Mouse (Mus musculus): Measurements from ENCODE around the gene Polg.

The Polg gene

GRCm38 (mm10) chr7:79465461-79466044 is 609 bp downstream of the Polg start:
- DNase-seq (ENCODE audit: low spot score), result peak; percentile 22

GRCm38 (mm10) chr7:79464776-79465420 is 1.3 kb downstream of the Polg start:
- peak; percentile 8 for DNase-seq (ENCODE audit: low spot score)

DNA sequence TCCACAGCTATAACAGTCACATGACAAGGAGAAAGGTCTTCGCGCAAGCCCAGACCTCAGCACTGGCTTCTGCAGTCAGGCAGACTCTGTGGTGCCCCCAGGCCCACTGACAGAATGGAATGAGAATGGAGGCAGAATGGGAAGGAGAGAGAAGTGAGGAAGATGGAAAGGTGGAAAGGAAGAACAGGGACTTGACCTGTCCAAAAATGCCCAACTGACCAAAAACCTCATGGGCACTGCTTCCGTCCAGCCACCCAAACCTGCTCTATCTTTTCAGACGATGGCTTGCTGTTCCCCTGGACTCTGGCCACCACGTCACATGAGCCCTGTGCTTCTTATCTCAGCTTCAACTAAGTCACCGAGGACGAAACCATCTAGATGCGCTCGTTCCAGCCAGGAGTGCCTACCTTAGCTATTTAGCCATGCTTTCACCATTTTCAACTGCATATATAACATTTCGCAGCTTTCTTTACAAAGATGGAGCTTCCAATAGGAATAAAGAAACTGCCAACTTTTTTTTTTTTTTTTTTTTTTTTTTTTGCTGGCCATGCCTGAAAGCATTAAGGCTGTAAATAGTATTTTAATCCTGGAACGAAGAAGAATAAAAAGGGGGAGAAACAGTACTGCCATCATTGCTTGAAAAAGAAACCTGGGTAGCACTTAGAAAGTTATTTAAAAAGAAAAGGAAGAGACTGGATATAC is 2.6 kb downstream of the Polg start:
- DNase-seq (ENCODE audit: low spot score), result no peak

DNA sequence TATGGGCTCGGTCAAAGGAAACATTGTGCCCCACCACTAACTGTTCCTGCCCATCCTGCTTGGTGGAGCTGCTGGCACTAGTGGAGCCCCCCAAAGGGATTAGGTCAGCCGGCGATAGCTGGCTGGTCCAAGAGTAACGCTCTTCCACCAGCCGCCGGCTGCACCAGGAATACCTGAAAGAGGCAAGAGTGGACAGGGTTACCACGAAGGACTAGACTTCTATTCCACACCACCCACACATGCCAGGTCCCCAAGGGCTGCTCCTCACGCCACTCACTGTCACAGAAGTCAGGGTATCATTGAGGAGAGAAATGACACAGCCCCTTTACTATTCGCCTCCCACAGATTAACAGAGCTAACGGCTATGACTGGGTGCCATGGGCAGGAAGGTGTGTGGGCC is 4.4 kb downstream of the Polg start:
- no peak for DNase-seq (ENCODE audit: low spot score)

DNA sequence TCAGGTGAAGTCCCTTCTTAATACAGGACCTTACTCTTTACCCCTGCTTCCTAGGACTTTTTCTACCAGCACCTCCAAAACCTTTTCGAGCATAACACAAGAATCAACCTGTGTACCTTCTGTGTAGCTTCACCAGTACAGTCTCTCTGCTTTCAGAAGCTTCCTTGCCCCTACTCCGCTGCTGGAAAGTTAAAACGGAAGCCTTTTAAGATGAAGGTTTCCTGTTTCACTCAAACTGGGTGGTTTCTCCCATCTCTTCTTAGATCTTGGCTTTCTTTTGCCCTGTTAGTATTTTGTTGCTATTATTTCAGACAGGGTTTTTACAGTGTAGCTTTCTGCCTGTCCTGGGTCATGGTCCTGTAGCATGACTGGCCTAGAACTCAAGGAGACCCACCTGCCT is 18.7 kb downstream of the Polg start:
- no peak for DNase-seq (ENCODE audit: low spot score)

DNA sequence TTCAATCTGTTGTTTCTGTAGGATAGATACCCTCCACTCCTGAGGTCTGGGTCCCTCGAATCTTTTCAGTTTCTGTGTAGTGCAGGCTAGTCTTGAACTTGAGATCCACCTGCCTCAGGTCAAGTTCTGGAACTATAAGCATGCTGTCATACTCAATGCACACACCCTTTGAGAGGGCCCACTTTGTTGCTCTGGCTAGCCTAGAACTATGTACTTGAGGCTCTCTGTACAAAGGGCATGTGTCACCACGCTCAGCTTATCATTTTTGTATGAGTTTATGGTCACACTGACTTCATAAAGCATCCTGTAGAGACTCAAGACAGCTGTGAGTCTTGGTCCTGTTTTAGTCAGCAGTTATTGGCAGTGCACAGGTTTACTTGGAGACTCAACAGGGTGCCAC is 19.1 kb downstream of the Polg start:
- no peak for DNase-seq (ENCODE audit: low spot score)

DNA sequence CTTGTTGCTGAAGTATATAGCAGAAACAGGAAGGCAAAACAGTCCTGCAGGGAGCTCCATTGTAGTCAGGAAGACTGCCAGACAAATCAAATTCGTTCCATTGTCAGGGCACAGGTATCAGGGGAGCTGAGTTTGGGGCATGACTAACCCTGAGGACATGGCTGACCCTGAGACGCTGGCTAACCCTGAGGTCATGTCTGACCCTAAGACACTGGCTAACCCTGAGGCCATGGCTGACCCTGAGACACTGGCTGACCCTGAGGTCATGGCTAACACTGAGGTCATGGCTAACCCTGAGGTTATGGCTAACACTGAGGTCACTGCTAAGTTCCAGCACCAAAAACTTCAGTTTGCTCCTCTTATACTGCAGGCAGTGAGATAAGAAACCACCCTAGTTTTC is 26.1 kb downstream of the Polg start:
- no peak for DNase-seq (ENCODE audit: low spot score)

DNA sequence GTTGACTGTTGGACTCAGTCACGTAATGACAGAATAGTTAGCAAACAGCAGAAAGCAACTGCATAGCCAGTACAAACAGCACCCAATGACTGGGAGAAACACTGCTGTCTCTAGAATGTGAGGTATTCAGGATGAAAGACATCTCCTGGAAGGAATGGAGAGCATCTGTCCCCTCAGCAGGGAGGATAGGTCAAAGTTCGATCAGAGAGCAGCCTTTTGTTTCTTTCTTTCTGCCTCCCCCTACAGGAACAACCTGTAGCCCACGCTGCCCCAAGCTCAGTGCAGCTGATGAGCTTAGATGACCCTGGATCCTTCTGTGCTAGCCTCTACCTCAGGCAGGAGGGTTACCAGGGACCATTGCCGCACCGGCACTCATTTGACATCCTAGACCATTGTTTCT is 37.9 kb downstream of the Polg start:
- no peak for DNase-seq (ENCODE audit: low spot score)

- DNase-seq (ENCODE audit: low spot score), result no peak
Measured at GRCm38 (mm10) chr7:79425804-79426203, 40.4 kb downstream of the Polg start.

DNA sequence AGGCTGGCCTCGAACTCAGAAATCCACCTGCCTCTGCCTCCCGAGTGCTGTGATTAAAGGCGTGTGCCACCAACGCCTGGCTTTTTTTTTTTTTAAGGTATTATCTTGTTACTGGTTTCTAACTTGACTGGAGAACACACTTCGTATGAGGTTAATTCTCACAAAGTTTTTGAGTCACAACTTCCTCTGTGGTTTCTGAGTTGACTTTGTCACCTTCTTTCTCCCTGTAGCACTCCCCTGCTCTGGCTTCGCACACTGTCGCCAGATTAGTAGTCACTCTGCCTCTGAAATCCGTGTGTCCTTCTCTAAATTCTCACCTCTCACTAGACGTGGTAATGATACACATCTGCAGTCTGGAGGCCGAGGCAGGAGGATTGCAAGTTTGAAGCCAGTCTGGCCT is 43.3 kb downstream of the Polg start:
- no peak for DNase-seq (ENCODE audit: low spot score)

DNA sequence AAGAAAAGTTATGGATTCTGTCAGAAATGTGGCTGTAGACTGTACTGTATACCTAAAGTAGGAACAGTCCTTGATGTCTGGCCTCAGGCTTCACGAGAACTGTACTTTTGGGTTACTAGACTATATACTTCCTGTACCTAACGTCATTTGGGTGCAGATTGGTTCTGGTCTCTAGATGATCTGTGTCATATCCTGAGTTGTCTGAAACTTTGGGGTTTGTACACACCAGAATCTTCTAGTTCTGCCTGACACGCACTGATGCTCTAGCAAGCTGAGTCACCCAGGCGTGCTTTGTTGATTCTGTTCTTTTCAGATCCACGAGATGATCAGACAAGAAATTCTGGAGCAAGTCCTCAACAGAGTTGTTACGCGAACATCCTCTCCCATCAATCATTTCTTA is 46.2 kb downstream of the Polg start:
- DNase-seq (ENCODE audit: low spot score), result no peak

DNA sequence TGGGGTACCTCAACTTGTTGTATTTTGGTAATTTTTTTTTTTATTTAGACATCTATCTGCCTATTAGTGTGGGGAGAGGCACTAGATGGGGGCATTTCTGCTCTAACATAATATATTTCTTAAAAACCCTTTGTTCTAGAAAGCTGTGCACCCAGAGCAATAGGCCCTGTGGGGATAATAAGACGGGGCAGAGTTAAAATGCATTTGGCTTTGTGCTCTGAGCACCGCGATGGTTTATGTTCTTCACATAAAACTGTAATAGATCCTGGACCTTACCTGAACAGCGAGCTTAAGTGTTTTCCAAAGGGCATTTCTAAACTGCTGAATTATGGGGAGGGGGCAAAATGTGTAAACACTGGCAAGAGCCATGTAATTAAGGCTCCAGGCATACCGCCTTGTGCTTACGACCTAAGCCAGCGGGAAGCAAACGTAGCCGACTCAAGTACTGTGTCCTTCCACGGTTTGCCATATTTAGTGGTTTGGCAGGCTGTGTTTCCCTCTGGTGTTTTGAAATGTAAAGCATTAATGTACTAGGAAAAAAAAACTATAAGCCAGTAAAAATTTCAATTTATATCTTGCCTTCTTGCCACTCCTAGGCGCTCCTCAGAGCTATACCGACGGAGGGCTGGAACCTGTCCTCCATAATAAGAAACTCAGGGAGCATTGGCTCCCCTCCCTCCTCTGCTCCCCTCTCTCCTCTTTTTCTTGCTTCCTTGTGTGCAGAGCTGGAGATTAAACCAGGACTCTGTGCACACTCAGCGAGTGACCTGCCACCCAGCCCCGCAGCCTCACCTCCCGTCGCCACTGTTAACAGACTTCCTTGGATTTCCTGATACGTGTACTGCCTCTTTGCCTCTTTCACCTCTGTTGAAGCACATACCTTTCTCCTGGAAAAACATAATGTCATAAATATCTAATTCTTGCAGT is 51.5 kb downstream of the Polg start:
- DNase-seq (ENCODE audit: low spot score), result no peak

- DNase-seq (ENCODE audit: low spot score), result no peak
Measured at GRCm38 (mm10) chr7:79400296-79400695, 65.9 kb downstream of the Polg start.

- no peak for DNase-seq (ENCODE audit: low spot score)
Measured at GRCm38 (mm10) chr7:79398971-79399370, 67.2 kb downstream of the Polg start.

DNA sequence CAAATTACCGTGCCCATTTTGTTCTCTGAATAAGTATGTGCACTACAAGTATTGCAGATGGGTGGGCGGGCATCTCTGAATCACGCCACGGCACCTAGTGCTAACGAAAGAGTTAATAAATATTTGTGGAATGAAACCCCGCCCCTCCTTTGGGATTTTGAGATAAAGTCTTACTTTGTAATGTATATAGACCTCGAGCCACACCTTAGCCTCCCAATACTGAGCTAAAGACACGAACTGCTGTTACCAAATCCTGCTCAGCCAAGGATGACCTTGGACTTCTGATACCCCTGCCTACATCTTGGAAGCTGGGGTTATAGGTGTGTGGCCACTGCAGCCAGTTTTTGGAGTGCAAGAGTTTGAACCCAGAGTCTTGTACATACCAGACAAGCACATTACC is 67.7 kb downstream of the Polg start:
- no peak for DNase-seq (ENCODE audit: low spot score)

GRCm38 (mm10) chr7:79397446-79397963 is 68.7 kb downstream of the Polg start:
- DNase-seq (ENCODE audit: low spot score), result no peak
